Mouse (Mus musculus): ENCODE results near the gene Gm28710.

The Gm28710 gene

GRCm38 (mm10) chr5:16791243-16791860, at the start of gene Gm28710:
TSS of gene Gm28710 (plus strand) at chr5:16791810.
- DNase-seq (ENCODE audit: low read depth): no peak

GRCm38 (mm10) chr5:16777176-16777575, 14.4 kb upstream of the Gm28710 start:
- no peak for DNase-seq (ENCODE audit: low read depth)

GRCm38 (mm10) chr5:16778610-16779172, 12.9 kb upstream of the Gm28710 start:
- no peak for DNase-seq (ENCODE audit: low read depth)

- DNase-seq (ENCODE audit: low read depth): no peak
These were observed 6.0 kb upstream of the Gm28710 start for GRCm38 (mm10) chr5:16785627-16786026.

GRCm38 (mm10) chr5:16794972-16795371, 3.4 kb downstream of the Gm28710 start:
- no peak for DNase-seq (ENCODE audit: low read depth)

GRCm38 (mm10) chr5:16802726-16803125, 11.1 kb downstream of the Gm28710 start:
- no peak for DNase-seq (ENCODE audit: low read depth)

GRCm38 (mm10) chr5:16838991-16839390, 47.4 kb downstream of the Gm28710 start:
- DNase-seq (ENCODE audit: low read depth): no peak

- DNase-seq (ENCODE audit: low read depth): no peak
These were observed 77.8 kb downstream of the Gm28710 start for GRCm38 (mm10) chr5:16869309-16869915.

GRCm38 (mm10) chr5:16894161-16894560, 102.6 kb downstream of the Gm28710 start:
- no peak for DNase-seq (ENCODE audit: low read depth)

- DNase-seq (ENCODE audit: low read depth): no peak
These were observed 128.2 kb downstream of the Gm28710 start for GRCm38 (mm10) chr5:16919791-16920190.

GRCm38 (mm10) chr5:16922473-16922872, 130.9 kb downstream of the Gm28710 start:
- no peak for DNase-seq (ENCODE audit: low read depth)

Measured in naive thymus-derived CD4-positive, alpha-beta T cell, adult 2 months (primary cell).